Mouse (Mus musculus) bone marrow macrophage, adult 2 months (primary cell): Measurements from ENCODE around the gene Card11.

Experiments
- CTCF ChIP-seq: IDR thresholded peaks from 2 replicates; pipeline ENCODE4 v1.5.1; 2012; ENCODE audit warnings: low read depth, mild to moderate bottlenecking, low read length, moderate library complexity
- POLR2A ChIP-seq: IDR thresholded peaks from 2 replicates; pipeline ENCODE4 v1.6.1; 2012; ENCODE audit warnings: mild to moderate bottlenecking, low read depth, low read length, borderline replicate concordance

GRCm38 (mm10) chr5:140841942-140842341, 158.4 kb downstream of the Card11 start:
- TF ChIP-seq CTCF = no peak
- TF ChIP-seq POLR2A = no peak
